Mouse (Mus musculus) adipose tissue, adult 10 weeks (tissue): ENCODE data around the gene Ermard. TPM values are rescaled to one million over a fixed set of nuclear protein-coding genes. Genes with fewer than 3 reads are reported as not detected.

Experiments used
- polyA plus RNA-seq: library from polyadenylated mRNA; stranded (reverse); fragments of 350-450 nt; fragmentation: Illumina TruSeq; extraction: RNeasy Lipid Tissue Mini Kit (QIAGEN cat#74804); gene quantifications from one replicate; pipeline ENCODE4 v1.2.3, GENCODE M21; 2014; ENCODE audit warnings: low read depth, low replicate concordance

Gene Ermard
- polyA plus RNA-seq, result 63.7 TPM

DNA sequence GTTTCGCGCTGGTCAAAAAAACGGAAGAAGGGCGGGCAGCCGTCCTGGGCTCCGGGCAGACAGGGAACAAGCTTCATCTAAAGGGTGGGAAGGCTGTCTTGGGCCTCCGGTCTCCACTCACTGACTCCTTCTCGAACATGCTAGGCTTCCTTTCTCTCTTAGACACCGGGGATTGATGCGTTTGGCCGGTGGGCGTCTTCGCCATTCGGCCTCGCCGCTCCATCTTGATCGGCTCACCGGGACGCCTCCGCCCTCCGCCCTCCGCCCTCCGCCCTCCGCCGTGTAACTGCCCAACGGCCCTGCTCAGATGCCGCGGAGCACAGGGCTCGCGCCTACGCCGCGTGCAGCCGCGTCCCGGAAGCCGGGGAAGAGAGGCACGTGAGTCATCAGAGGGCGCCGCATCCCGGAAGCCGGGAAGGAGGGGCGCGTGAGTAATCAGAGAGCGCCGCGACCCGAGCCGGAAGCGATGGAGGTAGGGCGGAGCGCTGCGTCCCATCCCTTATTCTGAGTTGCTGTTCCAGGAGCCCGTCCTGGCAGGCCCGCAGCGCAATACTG is at the start of gene Ermard, which contains the start of the genes Tcte3 and Gm3448:
Gene Ermard, plus strand, starts transcription at position 34 of the 555 bp plus-strand sequence.
Gene Tcte3, minus strand, starts transcription at position 314 of the 555 bp plus-strand sequence.
Gene Gm3448, minus strand, starts transcription at position 363 of the 555 bp plus-strand sequence.

DNA sequence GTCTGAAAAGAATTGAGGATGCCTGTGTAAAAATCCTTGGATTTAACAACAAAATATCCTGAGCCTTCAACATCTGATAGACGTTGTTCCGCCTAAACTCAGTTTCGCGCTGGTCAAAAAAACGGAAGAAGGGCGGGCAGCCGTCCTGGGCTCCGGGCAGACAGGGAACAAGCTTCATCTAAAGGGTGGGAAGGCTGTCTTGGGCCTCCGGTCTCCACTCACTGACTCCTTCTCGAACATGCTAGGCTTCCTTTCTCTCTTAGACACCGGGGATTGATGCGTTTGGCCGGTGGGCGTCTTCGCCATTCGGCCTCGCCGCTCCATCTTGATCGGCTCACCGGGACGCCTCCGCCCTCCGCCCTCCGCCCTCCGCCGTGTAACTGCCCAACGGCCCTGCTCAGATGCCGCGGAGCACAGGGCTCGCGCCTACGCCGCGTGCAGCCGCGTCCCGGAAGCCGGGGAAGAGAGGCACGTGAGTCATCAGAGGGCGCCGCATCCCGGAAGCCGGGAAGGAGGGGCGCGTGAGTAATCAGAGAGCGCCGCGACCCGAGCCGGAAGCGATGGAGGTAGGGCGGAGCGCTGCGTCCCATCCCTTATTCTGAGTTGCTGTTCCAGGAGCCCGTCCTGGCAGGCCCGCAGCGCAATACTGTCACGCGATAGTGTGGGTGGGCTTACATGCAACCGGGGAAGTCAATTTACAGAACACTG is 31.1 kb upstream of the Ermard start, which contains the start of gene Gm3435:
Gene Gm3435, plus strand, starts transcription at position 471 of the 708 bp plus-strand sequence.

Other genes with a start within 250 kb of the Ermard start
- gene Wdr27, start 98.0 kb upstream of the Ermard start, polyA plus RNA-seq, result 14.2 TPM
- 27.2 TPM for gene 1600012H06Rik, start 98.0 kb upstream of the Ermard start, polyA plus RNA-seq
- 51.8 TPM for gene Phf10, start 79.9 kb upstream of the Ermard start, polyA plus RNA-seq
- gene 9030025P20Rik, start 62.7 kb upstream of the Ermard start, polyA plus RNA-seq, result 12.2 TPM
- 30.8 TPM for gene Gm3417, start 62.4 kb upstream of the Ermard start, polyA plus RNA-seq
- gene Gm3435, start 31.0 kb upstream of the Ermard start, polyA plus RNA-seq, result 6.9 TPM
- 23.1 TPM for gene Tcte3, start 280 bp downstream of the Ermard start, polyA plus RNA-seq
- 24.5 TPM for gene Gm3448, start 329 bp downstream of the Ermard start, polyA plus RNA-seq